Mouse (Mus musculus) G1E-ER4 (cell line): ENCODE measurements around the gene Sowahd. TPM values are rescaled to one million over a fixed set of nuclear protein-coding genes. Genes with fewer than 3 reads are reported as not detected.

Experiments
- GATA1 ChIP-seq: IDR thresholded peaks from one replicate; pipeline ENCODE4 v1.8.0; 2012; ENCODE audit warnings: low read length, inconsistent platforms
- polyA plus RNA-seq: library from polyadenylated mRNA; stranded (reverse); fragments of >175 nt; gene quantifications from 2 replicates; pipeline ENCODE4 v1.2.3, GENCODE M21; 2012

The Sowahd gene
- polyA plus RNA-seq, 1 experiment = not detected

DNA sequence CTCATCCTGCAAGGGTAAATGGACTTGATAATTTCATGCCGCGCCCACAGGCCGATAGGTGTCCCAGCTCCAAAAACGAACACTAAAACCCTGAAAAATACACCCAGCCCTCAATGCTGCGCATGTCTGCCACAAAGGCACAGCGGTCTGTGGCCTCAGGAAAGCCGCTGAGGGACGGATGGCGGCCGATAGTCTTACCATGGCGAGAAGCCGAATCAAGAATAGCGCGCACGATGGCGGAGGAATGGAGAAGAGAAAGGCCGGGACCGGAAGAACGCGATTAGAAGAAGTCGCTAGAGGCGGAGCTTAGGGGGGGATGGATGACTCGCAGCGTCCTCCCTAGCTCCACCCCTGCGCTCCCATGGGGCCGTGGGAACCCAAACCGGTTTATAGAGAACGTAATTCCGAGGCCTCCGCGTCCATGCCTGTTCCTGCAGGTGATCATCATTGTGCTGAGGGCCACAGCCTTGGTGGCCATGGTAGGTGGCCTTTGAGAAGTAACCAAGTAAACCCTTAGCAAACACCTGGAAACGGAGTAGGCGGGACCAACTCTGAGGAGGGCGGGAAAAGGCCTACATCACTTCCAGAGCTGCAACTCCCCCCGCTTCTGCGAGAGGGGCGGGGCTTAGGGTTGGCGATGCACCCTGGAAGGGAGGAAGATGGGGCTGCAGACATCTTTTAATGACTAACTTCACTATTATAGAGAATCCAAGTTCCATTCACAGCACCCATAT lies 36.4 kb downstream of the Sowahd start, which contains the start of gene Rpl39:
TSS of gene Rpl39 (minus strand) at position 476 of the 734 bp plus-strand sequence.
- TF ChIP-seq GATA1 = no peak

DNA sequence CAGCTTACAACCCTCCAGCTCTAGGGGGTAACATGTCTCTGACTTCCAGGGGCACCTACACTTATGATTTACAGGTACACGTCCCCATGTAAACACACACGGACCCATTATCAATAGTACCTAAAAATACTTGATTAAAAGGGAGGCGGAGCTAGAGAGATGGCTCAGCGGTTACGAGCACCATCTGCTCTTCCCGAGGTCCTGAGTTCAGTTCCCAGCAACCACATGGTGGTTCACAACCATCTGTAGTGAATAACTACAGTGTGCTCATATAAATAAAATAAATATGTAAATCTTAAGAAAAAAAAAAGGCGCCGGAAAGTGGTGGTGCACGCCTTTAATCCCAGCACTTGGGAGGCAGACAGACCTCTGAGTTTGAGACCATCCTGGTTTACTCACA lies 37.0 kb downstream of the Sowahd start:
- TF ChIP-seq GATA1 = no peak

DNA sequence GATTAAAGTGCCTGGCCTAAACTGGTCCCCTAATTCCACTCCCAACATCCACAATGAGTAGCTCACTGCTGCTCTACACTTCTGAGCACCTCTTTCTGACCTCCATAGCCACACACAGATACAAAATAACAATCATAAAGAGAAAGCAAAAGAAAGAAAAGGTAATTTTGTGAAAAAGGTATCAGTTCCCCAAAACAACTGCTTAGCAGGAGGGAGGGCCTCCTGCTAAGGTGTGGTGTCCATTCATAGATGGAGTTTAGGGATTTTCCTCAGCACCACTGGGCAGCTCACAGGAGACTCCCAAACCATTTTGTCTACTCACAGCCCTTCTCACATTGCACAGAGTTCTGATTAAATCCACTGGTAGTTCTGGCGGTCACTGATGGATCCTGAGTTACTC lies 40.1 kb downstream of the Sowahd start:
- TF ChIP-seq GATA1 = no peak

DNA sequence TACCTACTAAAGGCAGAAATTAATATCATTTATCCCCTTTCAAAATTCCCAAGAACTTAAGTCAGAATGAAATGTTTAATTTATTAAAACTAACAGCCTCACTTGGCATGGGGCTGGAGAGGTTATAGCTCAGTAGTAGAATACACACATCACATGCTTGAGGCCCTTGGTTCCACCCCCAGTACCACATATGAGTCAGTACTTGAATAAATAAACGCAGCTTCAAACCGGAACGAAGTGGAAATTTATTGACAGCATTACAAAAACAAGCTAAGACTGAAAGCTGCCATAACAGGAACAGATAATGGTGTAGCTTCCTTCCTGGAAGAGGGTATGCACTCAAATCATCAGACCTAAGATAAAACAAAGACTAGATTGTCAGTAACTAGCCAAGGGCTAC lies 42.8 kb downstream of the Sowahd start:
- no peak for TF ChIP-seq GATA1

DNA sequence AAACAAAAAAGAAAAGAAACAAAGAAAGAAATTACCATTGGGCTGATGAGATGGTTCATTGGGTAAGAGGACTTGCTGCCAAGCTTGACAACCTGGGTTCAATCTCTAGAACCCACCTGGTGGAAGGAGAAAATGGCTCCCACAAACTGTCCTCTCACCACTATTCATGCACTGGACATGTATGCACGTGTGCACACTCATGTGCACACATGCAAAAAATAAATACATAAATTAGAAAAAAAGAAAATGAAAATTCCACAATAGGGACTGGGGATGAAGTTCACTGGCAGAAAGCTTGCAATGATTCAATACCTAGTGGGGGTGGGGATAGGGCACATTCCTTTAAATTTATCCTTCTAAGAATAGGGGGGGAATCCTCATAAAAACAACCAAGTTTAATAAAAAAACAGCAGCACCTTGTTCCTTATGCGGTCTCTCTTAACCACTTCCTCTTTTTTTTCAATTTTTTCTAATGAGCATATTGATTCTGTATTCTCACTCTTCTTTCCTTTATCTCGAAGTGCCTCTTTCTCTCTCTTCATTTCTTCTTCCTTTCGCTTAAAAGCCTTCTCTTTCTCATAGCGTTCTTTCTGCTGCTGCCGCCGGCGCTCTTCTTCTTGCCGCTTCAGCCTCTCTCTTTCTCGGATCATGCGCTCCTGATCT lies 46.6 kb downstream of the Sowahd start:
- TF ChIP-seq GATA1 = no peak

DNA sequence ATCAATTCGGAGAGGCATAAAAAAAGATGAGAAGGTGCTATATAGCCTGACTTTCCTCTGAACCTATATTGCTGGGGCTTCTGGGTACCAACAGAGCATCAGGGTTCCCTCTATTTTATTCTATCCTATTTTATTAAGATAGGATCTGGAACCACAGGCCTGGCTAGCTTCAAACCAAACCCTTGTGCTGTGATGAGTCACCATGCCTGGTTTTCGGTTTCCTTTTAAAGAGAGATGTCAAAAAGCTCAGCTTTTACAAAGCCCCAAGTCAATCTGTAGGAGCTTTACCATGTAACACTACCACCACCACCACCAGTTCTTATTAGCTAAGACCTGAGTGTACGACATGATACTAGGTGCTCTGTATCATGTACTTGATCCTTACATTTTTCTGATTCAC lies 50.0 kb downstream of the Sowahd start:
- TF ChIP-seq GATA1 = no peak

Other genes starting within 250 kb of the Sowahd start
- 94.4 and 117 TPM in 2 replicates for gene Ube2a, start 174.9 kb upstream of the Sowahd start, polyA plus RNA-seq
- gene C330007P06Rik, start 174.7 kb upstream of the Sowahd start, polyA plus RNA-seq = 0.85 and 1.5 TPM in 2 replicates
- 1.3 and 1.5 TPM in 2 replicates for gene Nkrf, start 145.9 kb upstream of the Sowahd start, polyA plus RNA-seq
- 1.2 and 2.7 TPM in 2 replicates for gene Sept6, start 57.1 kb upstream of the Sowahd start, polyA plus RNA-seq
- 162 and 176 TPM in 2 replicates for gene Rpl39, start 36.6 kb downstream of the Sowahd start, polyA plus RNA-seq
- 3.6 and 6.3 TPM in 2 replicates for gene Upf3b, start 61.5 kb downstream of the Sowahd start, polyA plus RNA-seq
- gene Nkap, start 78.0 kb downstream of the Sowahd start, polyA plus RNA-seq = 11.3 and 11.6 TPM in 2 replicates
- not detected in 2 replicates for gene Akap14, start 120.0 kb downstream of the Sowahd start, polyA plus RNA-seq
- 188 and 247 TPM in 2 replicates for gene Ndufa1, start 142.3 kb downstream of the Sowahd start, polyA plus RNA-seq
- 10.8 and 11.2 TPM in 2 replicates for gene Rnf113a1, start 142.4 kb downstream of the Sowahd start, polyA plus RNA-seq
- gene Gm9, start 162.2 kb downstream of the Sowahd start, polyA plus RNA-seq = not detected in 2 replicates
- not detected in 2 replicates for gene Rhox1, start 173.4 kb downstream of the Sowahd start, polyA plus RNA-seq
- gene Rhox2a, start 196.1 kb downstream of the Sowahd start, polyA plus RNA-seq = not detected in 2 replicates
- gene Rhox3a, start 201.1 kb downstream of the Sowahd start, polyA plus RNA-seq = not detected in 2 replicates
- gene Rhox4a, start 216.5 kb downstream of the Sowahd start, polyA plus RNA-seq = not detected in 2 replicates